Mouse (Mus musculus) intestine, postnatal 0 days (tissue): ENCODE results near the gene Gga3. TPM values are rescaled to one million over a fixed set of nuclear protein-coding genes. Genes with fewer than 3 reads are reported as not detected.
A peak's percentile ranks its signal among the peaks of the same experiment; 100 is the strongest.

Experiments
- ATAC-seq: fragments of 200-750 bp; cut with Nextera tagmentation; 2 replicates; pipeline ENCODE4 v1.8.0; 2017; ENCODE audit warnings: mild to moderate bottlenecking, moderate TSS enrichment, moderate library complexity
- H3K27ac ChIP-seq: fragments of 300-500 bp; sonication (generic); 2 replicates; pipeline ENCODE4 v1.5.1; 2014; ENCODE audit warnings: mild to moderate bottlenecking, low read depth, low read length, moderate library complexity
- H3K27me3 ChIP-seq: fragments of 300-500 bp; sonication (generic); replicated peaks from 2 replicates; pipeline ENCODE4 v1.6.1; 2014; ENCODE audit warnings: low read length, mixed read lengths; ENCODE audit not compliant: control insufficient read depth, insufficient read depth
- H3K36me3 ChIP-seq: fragments of 300-500 bp; sonication (generic); 2 replicates; pipeline ENCODE4 v1.6.1; 2014; ENCODE audit warnings: mild to moderate bottlenecking, moderate library complexity; ENCODE audit not compliant: control insufficient read depth, insufficient read depth
- H3K4me1 ChIP-seq: fragments of 300-500 bp; sonication (generic); replicated peaks from 2 replicates; pipeline ENCODE4 v1.6.1; 2014; ENCODE audit warnings: antibody characterized with exemption, low read length, mixed read lengths; ENCODE audit not compliant: control insufficient read depth, insufficient read depth
- H3K4me2 ChIP-seq: fragments of 300-500 bp; sonication (generic); replicated peaks from 2 replicates; pipeline ENCODE4 v1.6.1; 2014; ENCODE audit warnings: low read depth, mild to moderate bottlenecking, moderate library complexity
- H3K4me3 ChIP-seq: fragments of 300-500 bp; sonication (generic); 2 replicates; pipeline ENCODE4 v1.5.1; 2014; ENCODE audit warnings: low read depth, low read length
- H3K9ac ChIP-seq: fragments of 300-500 bp; sonication (generic); 2 replicates; pipeline ENCODE4 v1.6.1; 2014; ENCODE audit warnings: mild to moderate bottlenecking, low read depth, low read length
- H3K9me3 ChIP-seq: fragments of 300-500 bp; sonication (generic); 2 replicates; pipeline ENCODE4 v1.6.1; 2016; ENCODE audit warnings: mixed run types; ENCODE audit not compliant: control insufficient read depth
- CTCF ChIP-seq: sonication (generic); IDR thresholded peaks from 2 replicates; pipeline ENCODE4 v1.5.1; 2016; ENCODE audit warnings: low read depth, mild to moderate bottlenecking, control low read depth, antibody characterized with exemption, moderate library complexity
- WGBS: fragments of 180-500 bp; shearing (Covaris S2); extraction: QIAGEN DNeasy Blood & Tissue Kit; methylation state at CpG from one replicate; pipeline ENCODE4 v1.1.7; 2014; 5-methylcytosine and 5-hydroxymethylcytosine counted together
- polyA plus RNA-seq: library from polyadenylated mRNA; unstranded; fragments of >200 nt; fragmentation: Nextera tagmentation; extraction: Ambion mirVana; gene quantifications from 2 replicates; pipeline ENCODE4 v1.2.1, GENCODE M21; 2015

The Gga3 gene
- polyA plus RNA-seq, 1 experiment from 2014 or later: 5.7 TPM

DNA sequence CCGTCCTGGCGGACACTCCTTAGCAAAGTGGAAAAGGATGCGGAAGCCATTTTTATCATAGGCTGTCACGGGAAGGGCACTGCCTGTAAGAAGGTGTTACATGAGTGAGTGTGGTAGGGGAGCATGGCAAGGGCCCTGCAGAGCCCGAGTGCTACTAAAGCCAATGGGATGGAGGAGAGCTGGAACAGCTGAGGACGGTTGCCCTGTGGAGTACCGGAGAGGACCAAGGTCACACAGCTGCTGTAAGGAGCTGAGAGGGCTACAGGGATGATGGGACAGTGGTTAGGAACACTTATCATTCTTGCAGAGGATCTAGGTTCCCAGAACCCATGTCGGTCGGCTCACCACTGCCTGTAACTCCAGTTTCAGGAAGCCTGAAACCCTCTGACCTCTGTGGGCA is 17.4 kb downstream of the Gga3 start:
- 86% methylated on average over 9 of the region's 9 CpGs for WGBS
- no peak for TF ChIP-seq CTCF
- no peaks in the 10 kb centered on the region for H3K27me3 ChIP-seq
- no peak overlapping the region for H3K27ac ChIP-seq
- ATAC-seq: no peak
- peaks cover 92% of the 10 kb centered on the region for H3K36me3 ChIP-seq
- no peak overlapping the region for H3K9ac ChIP-seq
- no peaks in the 10 kb centered on the region for H3K4me1 ChIP-seq
- no peak overlapping the region for H3K4me2 ChIP-seq
- H3K4me3 ChIP-seq: no peak overlapping the region
- no peaks in the 10 kb centered on the region for H3K9me3 ChIP-seq

GRCm38 (mm10) chr11:115585573-115586100 is 18.2 kb downstream of the Gga3 start:
- ATAC-seq: peak; percentile 55

GRCm38 (mm10) chr11:115584376-115585073 is 19.3 kb downstream of the Gga3 start:
- no peaks in the 10 kb centered on the region for H3K4me1 ChIP-seq
- 82% methylated on average over 10 of the region's 10 CpGs for WGBS
- no peak overlapping the region for H3K4me3 ChIP-seq
- H3K9ac ChIP-seq: no peak overlapping the region
- no peak overlapping the region for H3K4me2 ChIP-seq
- TF ChIP-seq CTCF: no peak
- H3K27ac ChIP-seq: no peak overlapping the region; the same call in 1 of the 2 replicates
- H3K9me3 ChIP-seq: no peaks in the 10 kb centered on the region
- peaks cover 86% of the 10 kb centered on the region for H3K36me3 ChIP-seq
- no peaks in the 10 kb centered on the region for H3K27me3 ChIP-seq
- no peak for ATAC-seq

More at GRCm38 (mm10) chr11:115585573-115586100, 18.2 kb downstream of the Gga3 start:
- peaks cover 92% of the 10 kb centered on the region for H3K36me3 ChIP-seq
- H3K9me3 ChIP-seq: no peaks in the 10 kb centered on the region
- H3K27me3 ChIP-seq: no peaks in the 10 kb centered on the region
- no peak for TF ChIP-seq CTCF
- H3K4me2 ChIP-seq: no peak overlapping the region
- H3K4me1 ChIP-seq: no peaks in the 10 kb centered on the region
- no peak overlapping the region for H3K4me3 ChIP-seq
- H3K27ac ChIP-seq: peak overlapping the region; percentile 50; the same call in 1 of the 2 replicates
- 63% methylated on average over 7 of the region's 7 CpGs for WGBS
- H3K9ac ChIP-seq: no peak overlapping the region

- TF ChIP-seq CTCF: no peak
- Histone ChIP-seq H3K27ac (no peak overlapping the region), H3K4me2 (no peak overlapping the region), H3K27me3 (no peaks in the 10 kb centered on the region), H3K4me1 (no peaks in the 10 kb centered on the region), H3K4me3 (no peak overlapping the region), H3K36me3 (peaks cover 78% of the 10 kb centered on the region), H3K9me3 (no peaks in the 10 kb centered on the region), H3K9ac (no peak overlapping the region)
- WGBS: 71% methylated on average over 10 of the region's 10 CpGs
- ATAC-seq: no peak
Measured at GRCm38 (mm10) chr11:115582913-115583606, 20.8 kb downstream of the Gga3 start.

- no peak overlapping the region for H3K4me3 ChIP-seq
- peaks cover 46% of the 10 kb centered on the region for H3K36me3 ChIP-seq
- H3K27me3 ChIP-seq: no peaks in the 10 kb centered on the region
- no peaks in the 10 kb centered on the region for H3K9me3 ChIP-seq
- no peak overlapping the region for H3K4me2 ChIP-seq
- H3K9ac ChIP-seq: no peak overlapping the region
- H3K27ac ChIP-seq: no peak overlapping the region
- H3K4me1 ChIP-seq: no peaks in the 10 kb centered on the region
- ATAC-seq: no peak
- TF ChIP-seq CTCF: no peak
Measured at GRCm38 (mm10) chr11:115579080-115579479, 24.8 kb downstream of the Gga3 start.

GRCm38 (mm10) chr11:115564961-115565360 is 38.9 kb downstream of the Gga3 start:
- Histone ChIP-seq H3K4me1 (peaks cover 4% of the 10 kb centered on the region; the same call in 1 of the 2 replicates), H3K27me3 (no peaks in the 10 kb centered on the region), H3K9me3 (no peaks in the 10 kb centered on the region), H3K27ac (no peak overlapping the region), H3K4me3 (peak overlapping the region; percentile 80), H3K36me3 (peaks cover 30% of the 10 kb centered on the region), H3K9ac (peak overlapping the region; percentile 76), H3K4me2 (peak overlapping the region; percentile 76)
- no peak for TF ChIP-seq CTCF
- ATAC-seq: no peak
- 12% methylated on average over 7 of the region's 7 CpGs for WGBS
